Mouse (Mus musculus) neural tube, embryonic 11.5 days (tissue): ENCODE data around the gene C1qbp. TPM values are rescaled to one million over a fixed set of nuclear protein-coding genes. Genes with fewer than 3 reads are reported as not detected.

ENCODE experiments used
- ATAC-seq: fragments of 200-750 bp; cut with Nextera tagmentation; 2 replicates; pipeline ENCODE4 v1.8.0; 2017; ENCODE audit warnings: moderate number of reproducible peaks, mild to moderate bottlenecking, moderate TSS enrichment, moderate library complexity; ENCODE audit not compliant: insufficient read depth, low FRiP score, low TSS enrichment
- DNase-seq: peaks from one replicate; pipeline ENCODE4 v3.0.0-alpha.2; 2015; ENCODE audit warnings: low spot score
- H3K27ac ChIP-seq: fragments of 300-500 bp; sonication (generic); 2 replicates; pipeline ENCODE4 v1.5.1; 2014; ENCODE audit warnings: low read depth, mild to moderate bottlenecking, low read length
- H3K27me3 ChIP-seq: fragments of 300-500 bp; sonication (generic); 2 replicates; pipeline ENCODE4 v1.6.1; 2014; ENCODE audit warnings: mild to moderate bottlenecking, low read length, mixed read lengths; ENCODE audit not compliant: control insufficient read depth, insufficient read depth
- H3K36me3 ChIP-seq: fragments of 300-500 bp; sonication (generic); 2 replicates; pipeline ENCODE4 v1.6.1; 2014; ENCODE audit warnings: mild to moderate bottlenecking, low read length, moderate library complexity, mixed read lengths; ENCODE audit not compliant: control insufficient read depth, insufficient read depth
- H3K4me1 ChIP-seq: fragments of 300-500 bp; sonication (generic); 2 replicates; pipeline ENCODE4 v1.6.1; 2014; ENCODE audit warnings: low read length, mixed read lengths; ENCODE audit not compliant: control insufficient read depth, insufficient read depth
- H3K4me2 ChIP-seq: fragments of 300-500 bp; sonication (generic); 2 replicates; pipeline ENCODE4 v1.6.1; 2014; ENCODE audit warnings: low read depth, mild to moderate bottlenecking, moderate library complexity
- H3K4me3 ChIP-seq: fragments of 300-500 bp; sonication (generic); 2 replicates; pipeline ENCODE4 v1.5.1; 2014; ENCODE audit warnings: low read depth, low read length
- H3K9ac ChIP-seq: fragments of 300-500 bp; sonication (generic); 2 replicates; pipeline ENCODE4 v1.6.1; 2014; ENCODE audit warnings: mild to moderate bottlenecking, low read length
- H3K9me3 ChIP-seq: fragments of 300-500 bp; sonication (generic); 2 replicates; pipeline ENCODE4 v1.6.1; 2016; ENCODE audit warnings: low read length; ENCODE audit not compliant: control insufficient read depth
- WGBS: fragments of 180-500 bp; shearing (Covaris S2); extraction: QIAGEN DNeasy Blood & Tissue Kit; methylation state at CpG from one replicate; pipeline ENCODE4 v1.1.7; 2014; 5-methylcytosine and 5-hydroxymethylcytosine counted together
- polyA plus RNA-seq: library from polyadenylated mRNA; unstranded; fragments of >200 nt; fragmentation: Nextera tagmentation; extraction: Ambion mirVana; gene quantifications from 2 replicates; pipeline ENCODE4 v1.2.1, GENCODE M21; 2014

The C1qbp gene
- polyA plus RNA-seq, 1 experiment from 2014 or later = 247 TPM

- Histone ChIP-seq H3K4me1 (no peaks in the 10 kb centered on the region), H3K4me3 (no peak overlapping the region), H3K27me3 (no peaks in the 10 kb centered on the region), H3K4me2 (no peak overlapping the region), H3K9me3 (no peaks in the 10 kb centered on the region), H3K36me3 (peaks cover 8% of the 10 kb centered on the region), H3K9ac (no peak overlapping the region), H3K27ac (no peak overlapping the region)
- ATAC-seq (no peak), DNase-seq (no peak)
- 82% methylated on average over 5 of the region's 5 CpGs for WGBS
Observed at GRCm38 (mm10) chr11:70931461-70931860, 51.4 kb downstream of the C1qbp start.

Other genes starting within 250 kb of the C1qbp start
- 9.9 and 10.6 TPM in 2 replicates for gene Zfp3, start 218.8 kb downstream of the C1qbp start, polyA plus RNA-seq
- gene Scimp, start 170.4 kb downstream of the C1qbp start, polyA plus RNA-seq = 0.29 TPM in 1 of 2 replicates, not detected in the other
- 39.3 and 40.7 TPM in 2 replicates for gene Rabep1, start 138.2 kb downstream of the C1qbp start, polyA plus RNA-seq
- gene Nup88, start 13.1 kb downstream of the C1qbp start, polyA plus RNA-seq = 182 and 188 TPM in 2 replicates
- 68.6 and 75.9 TPM in 2 replicates for gene Rpain, start 12.8 kb downstream of the C1qbp start, polyA plus RNA-seq
- gene Dhx33, start 21.4 kb upstream of the C1qbp start, polyA plus RNA-seq = 21.8 and 22.2 TPM in 2 replicates
- 44.8 and 51.8 TPM in 2 replicates for gene Mis12, start 36.6 kb upstream of the C1qbp start, polyA plus RNA-seq
- gene Derl2, start 36.8 kb upstream of the C1qbp start, polyA plus RNA-seq = 37.8 and 42.3 TPM in 2 replicates
- 101 and 105 TPM in 2 replicates for gene 6330403K07Rik, start 50.5 kb upstream of the C1qbp start, polyA plus RNA-seq
- gene Nlrp1a, start 161.7 kb upstream of the C1qbp start, polyA plus RNA-seq = not detected in 2 replicates
- gene Nlrp1b, start 247.7 kb upstream of the C1qbp start, polyA plus RNA-seq = not detected in 2 replicates